Mouse (Mus musculus) lung, embryonic 15.5 days (tissue): ENCODE measurements around the gene Zar1. TPM values are rescaled to one million over a fixed set of nuclear protein-coding genes. Genes with fewer than 3 reads are reported as not detected.
"Not testable (repeated sequence)": the region's sequence is repeated elsewhere in the genome, so short reads cannot be mapped to it uniquely, and the experiment has no call there.

Experiments used
- ATAC-seq: fragments of 200-750 bp; cut with Nextera tagmentation; 2 replicates; pipeline ENCODE4 v1.8.0; 2017; ENCODE audit warnings: moderate number of reproducible peaks, borderline replicate concordance; ENCODE audit not compliant: low FRiP score, low TSS enrichment; ENCODE audit errors: extremely low read depth
- H3K27ac ChIP-seq: fragments of 300-500 bp; sonication (generic); 2 replicates; pipeline ENCODE4 v1.5.1; 2015; ENCODE audit warnings: moderate library complexity, mild to moderate bottlenecking, inconsistent platforms
- H3K27me3 ChIP-seq: fragments of 300-500 bp; sonication (generic); 2 replicates; pipeline ENCODE4 v1.6.1; 2015; ENCODE audit warnings: inconsistent platforms
- H3K36me3 ChIP-seq: fragments of 300-500 bp; sonication (generic); 2 replicates; pipeline ENCODE4 v1.6.1; 2015; ENCODE audit warnings: inconsistent platforms
- H3K4me1 ChIP-seq: fragments of 300-500 bp; sonication (generic); 2 replicates; pipeline ENCODE4 v1.6.1; 2015; ENCODE audit warnings: inconsistent platforms
- H3K4me2 ChIP-seq: fragments of 300-500 bp; sonication (generic); 2 replicates; pipeline ENCODE4 v1.6.1; 2015; ENCODE audit warnings: inconsistent platforms, mild to moderate bottlenecking, moderate library complexity
- H3K4me3 ChIP-seq: fragments of 300-500 bp; sonication (generic); 2 replicates; pipeline ENCODE4 v1.5.1; 2015; ENCODE audit warnings: mild to moderate bottlenecking, inconsistent platforms
- H3K9ac ChIP-seq: fragments of 300-500 bp; sonication (generic); 2 replicates; pipeline ENCODE4 v1.6.1; 2015; ENCODE audit warnings: inconsistent platforms
- H3K9me3 ChIP-seq: fragments of 300-500 bp; sonication (generic); 2 replicates; pipeline ENCODE4 v1.6.1; 2016; ENCODE audit warnings: inconsistent platforms
- WGBS: fragments of 180-500 bp; shearing (Covaris S2); methylation state at CpG from one replicate; pipeline ENCODE4 v1.1.7; 2015; 5-methylcytosine and 5-hydroxymethylcytosine counted together
- polyA plus RNA-seq: library from polyadenylated mRNA; unstranded; fragments of >200 nt; fragmentation: Nextera tagmentation; extraction: Ambion mirVana; gene quantifications from 2 replicates; pipeline ENCODE4 v1.2.1, GENCODE M21; 2015

Zar1 gene
- not detected in 2 replicates for polyA plus RNA-seq

GRCm38 (mm10) chr5:72580970-72581332 is at the start of gene Zar1:
Gene Zar1 (minus strand): TSS chr5:72581254.
- H3K27me3 ChIP-seq = peaks cover 35% of the 10 kb centered on the region
- not testable (repeated sequence) for H3K36me3 ChIP-seq, H3K9me3 ChIP-seq, H3K4me1 ChIP-seq, H3K27ac ChIP-seq, H3K9ac ChIP-seq
- peak; percentile 52; the same call in 1 of the 2 replicates for ATAC-seq
- peak within 1 kb of the TSS; percentile 39 for H3K4me3 ChIP-seq
- H3K4me2 ChIP-seq = peak within 1 kb of the TSS; percentile 80
- 8% methylated on average over 19 of the region's 21 CpGs for WGBS

GRCm38 (mm10) chr5:72630026-72630425 is 49.0 kb upstream of the Zar1 start:
- H3K36me3 ChIP-seq = no peaks in the 10 kb centered on the region
- no peak overlapping the region for H3K27ac ChIP-seq
- no peak overlapping the region for H3K9ac ChIP-seq
- H3K4me2 ChIP-seq = no peak overlapping the region
- H3K4me1 ChIP-seq = no peaks in the 10 kb centered on the region
- H3K4me3 ChIP-seq = no peak overlapping the region
- no peaks in the 10 kb centered on the region for H3K9me3 ChIP-seq
- no peaks in the 10 kb centered on the region for H3K27me3 ChIP-seq
- WGBS = 76% methylated on average over 6 of the region's 6 CpGs
- no peak for ATAC-seq

GRCm38 (mm10) chr5:72621022-72621421 is 40.0 kb upstream of the Zar1 start:
- Histone ChIP-seq H3K4me2 (no peak overlapping the region), H3K27ac (no peak overlapping the region), H3K27me3 (no peaks in the 10 kb centered on the region), H3K36me3 (no peaks in the 10 kb centered on the region), H3K4me1 (no peaks in the 10 kb centered on the region), H3K9ac (no peak overlapping the region), H3K9me3 (no peaks in the 10 kb centered on the region), H3K4me3 (no peak overlapping the region)
- WGBS = 77% methylated on average over 1 of the region's 1 CpGs
- no peak for ATAC-seq

- no peaks in the 10 kb centered on the region for H3K9me3 ChIP-seq
- H3K9ac ChIP-seq = no peak overlapping the region
- no peaks in the 10 kb centered on the region for H3K4me1 ChIP-seq
- no peaks in the 10 kb centered on the region for H3K36me3 ChIP-seq
- ATAC-seq = no peak
- H3K27me3 ChIP-seq = no peaks in the 10 kb centered on the region
- 75% methylated on average over 4 of the region's 4 CpGs for WGBS
- no peak overlapping the region for H3K27ac ChIP-seq
- H3K4me3 ChIP-seq = no peak overlapping the region
- no peak overlapping the region for H3K4me2 ChIP-seq
Measured at GRCm38 (mm10) chr5:72617413-72617812, 36.4 kb upstream of the Zar1 start.

GRCm38 (mm10) chr5:72603138-72603537 is 22.1 kb upstream of the Zar1 start:
- no peaks in the 10 kb centered on the region for H3K9me3 ChIP-seq
- no peak for ATAC-seq
- WGBS = 71% methylated on average over 4 of the region's 4 CpGs

GRCm38 (mm10) chr5:72601006-72601405 is 20.0 kb upstream of the Zar1 start:
- H3K9ac ChIP-seq = no peak overlapping the region
- H3K27ac ChIP-seq = no peak overlapping the region
- no peak for ATAC-seq
- H3K27me3 ChIP-seq = no peaks in the 10 kb centered on the region
- H3K4me1 ChIP-seq = no peaks in the 10 kb centered on the region
- H3K9me3 ChIP-seq = no peaks in the 10 kb centered on the region
- WGBS = 12% methylated on average over 5 of the region's 5 CpGs
- no peak overlapping the region for H3K4me2 ChIP-seq
- H3K36me3 ChIP-seq = no peaks in the 10 kb centered on the region
- H3K4me3 ChIP-seq = no peak overlapping the region

More at GRCm38 (mm10) chr5:72603138-72603537, 22.1 kb upstream of the Zar1 start:
- Histone ChIP-seq H3K27me3 (no peaks in the 10 kb centered on the region), H3K4me2 (no peak overlapping the region), H3K4me3 (no peak overlapping the region), H3K36me3 (no peaks in the 10 kb centered on the region), H3K9ac (no peak overlapping the region), H3K27ac (no peak overlapping the region), H3K4me1 (no peaks in the 10 kb centered on the region)

GRCm38 (mm10) chr5:72587192-72587681 is 6.2 kb upstream of the Zar1 start, which contains the start of gene Gm5868:
Gene Gm5868 (minus strand): TSS chr5:72587551.
- 1% methylated on average over 38 of the region's 38 CpGs for WGBS
- ATAC-seq = peak; percentile 46; the same call in 1 of the 2 replicates
- no peak within 1 kb of the TSS for H3K9ac ChIP-seq

GRCm38 (mm10) chr5:72586667-72587191 is 5.7 kb upstream of the Zar1 start:
- ATAC-seq = 0 out of 2 replicates have a peak, but pooled peaks have one; percentile 39
- 34% methylated on average over 25 of the region's 25 CpGs for WGBS
- not testable (repeated sequence) for H3K27ac ChIP-seq, H3K9ac ChIP-seq, H3K9me3 ChIP-seq, H3K4me1 ChIP-seq, H3K36me3 ChIP-seq
- peak overlapping the region; percentile 74 for H3K4me2 ChIP-seq
- peaks cover 26% of the 10 kb centered on the region; the same call in 1 of the 2 replicates for H3K27me3 ChIP-seq
- peak overlapping the region; percentile 37 for H3K4me3 ChIP-seq

More at GRCm38 (mm10) chr5:72587192-72587681, 6.2 kb upstream of the Zar1 start, which contains the start of gene Gm5868:
- H3K27ac ChIP-seq = no peak within 1 kb of the TSS
- peaks cover 26% of the 10 kb centered on the region; the same call in 1 of the 2 replicates for H3K27me3 ChIP-seq
- H3K36me3 ChIP-seq = no peaks in the 10 kb centered on the region
- no peaks in the 10 kb centered on the region for H3K9me3 ChIP-seq
- 0 out of 2 replicates have a peak, but pooled peaks cover 6% of the 10 kb centered on the region for H3K4me1 ChIP-seq
- H3K4me2 ChIP-seq = peak within 1 kb of the TSS; percentile 74
- peak within 1 kb of the TSS; percentile 37 for H3K4me3 ChIP-seq

- H3K4me3 ChIP-seq, H3K4me2 ChIP-seq, H3K9ac ChIP-seq, H3K4me1 ChIP-seq, H3K36me3 ChIP-seq, H3K27ac ChIP-seq, H3K9me3 ChIP-seq, ATAC-seq: not testable (repeated sequence)
- WGBS = 47% methylated on average over 7 of the region's 7 CpGs
- H3K27me3 ChIP-seq = peaks cover 32% of the 10 kb centered on the region; the same call in 1 of the 2 replicates
Measured at GRCm38 (mm10) chr5:72586122-72586521, 5.1 kb upstream of the Zar1 start.

- peak; percentile 57 for ATAC-seq
- Histone ChIP-seq H3K4me3 (peak overlapping the region; percentile 39), H3K4me2 (peak overlapping the region; percentile 80), H3K27me3 (peaks cover 32% of the 10 kb centered on the region)
- H3K36me3 ChIP-seq, H3K4me1 ChIP-seq, H3K27ac ChIP-seq, H3K9me3 ChIP-seq, H3K9ac ChIP-seq: not testable (repeated sequence)
- WGBS = 5% methylated on average over 47 of the region's 73 CpGs
Measured at GRCm38 (mm10) chr5:72580088-72580969, 725 bp downstream of the Zar1 start.

- ATAC-seq, H3K4me1 ChIP-seq: not testable (repeated sequence)
- WGBS = 53% methylated on average over 10 of the region's 10 CpGs
Measured at GRCm38 (mm10) chr5:72579599-72579998, 1.5 kb downstream of the Zar1 start.

GRCm38 (mm10) chr5:72565621-72566020 is 15.4 kb downstream of the Zar1 start:
- H3K4me1 ChIP-seq = no peaks in the 10 kb centered on the region
- 83% methylated on average over 5 of the region's 5 CpGs for WGBS
- H3K36me3 ChIP-seq = no peaks in the 10 kb centered on the region
- no peak overlapping the region for H3K27ac ChIP-seq
- no peak overlapping the region for H3K9ac ChIP-seq
- ATAC-seq = no peak
- no peak overlapping the region for H3K4me3 ChIP-seq
- H3K27me3 ChIP-seq = no peaks in the 10 kb centered on the region
- H3K4me2 ChIP-seq = no peak overlapping the region
- no peaks in the 10 kb centered on the region for H3K9me3 ChIP-seq

More at GRCm38 (mm10) chr5:72579599-72579998, 1.5 kb downstream of the Zar1 start:
- H3K9me3 ChIP-seq, H3K27ac ChIP-seq, H3K36me3 ChIP-seq, H3K4me3 ChIP-seq, H3K9ac ChIP-seq, H3K4me2 ChIP-seq: not testable (repeated sequence)
- H3K27me3 ChIP-seq = peaks cover 32% of the 10 kb centered on the region
